Comparison of ENCODE assay signal across 8 mouse cellular contexts in the genomic region with DNA sequence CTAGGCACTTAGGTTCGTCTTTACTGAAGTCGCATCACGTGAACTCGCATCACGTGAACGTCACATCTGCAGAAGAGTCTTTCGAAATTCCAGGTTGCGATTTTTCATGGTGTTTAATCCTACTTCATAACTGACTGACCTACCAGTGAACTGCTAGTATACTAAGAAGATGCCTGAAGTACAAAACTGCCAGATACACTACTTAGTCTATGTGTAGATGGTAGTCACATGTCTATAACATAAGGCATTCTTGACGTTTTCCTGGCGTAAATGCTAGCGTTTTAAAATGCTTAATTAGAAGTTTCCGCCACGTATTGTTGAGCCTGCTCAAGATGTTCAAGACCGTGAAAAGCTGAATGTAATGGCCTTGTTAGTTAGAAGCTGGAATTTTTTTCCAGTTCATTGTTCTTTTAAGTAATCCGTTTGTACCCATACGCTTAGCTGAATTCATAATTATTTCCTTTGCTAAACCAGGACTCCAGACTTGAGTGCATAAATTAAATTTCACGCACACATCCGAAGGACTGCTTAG. TPM values are rescaled to one million over a fixed set of nuclear protein-coding genes. Genes with fewer than 3 reads are reported as not detected.
DNase-seq lines count a peak whose midpoint lies in the region; ATAC-seq and TF ChIP-seq lines count a peak whose summit lies in the region.

No protein-coding gene starts in this region.

- no peaks in the 10 kb centered on the region for H3K27me3 ChIP-seq in heart, embryonic 16.5 days (ENCODE audit: control insufficient read depth, insufficient read depth, low read length)
- no peaks in the 10 kb centered on the region for H3K27me3 ChIP-seq in embryonic facial prominence, embryonic 11.5 days (ENCODE audit: control insufficient read depth, insufficient read depth, low read length)
- no peaks in the 10 kb centered on the region for H3K27me3 ChIP-seq in intestine, postnatal 0 days (replicated peaks; ENCODE audit: control insufficient read depth, insufficient read depth, low read length)
- peaks cover 14% of the 10 kb centered on the region for H3K27me3 ChIP-seq in neural tube, embryonic 13.5 days
- H3K27me3 ChIP-seq in cerebellum, adult 2 months (ENCODE audit: control insufficient read depth, insufficient read depth, low read length) = no peaks in the 10 kb centered on the region

- H3K4me1 ChIP-seq in heart, embryonic 16.5 days (ENCODE audit: control insufficient read depth, insufficient read depth, low read length) = no peaks in the 10 kb centered on the region
- no peaks in the 10 kb centered on the region for H3K4me1 ChIP-seq in embryonic facial prominence, embryonic 11.5 days (ENCODE audit: control insufficient read depth, insufficient read depth, low read length)
- 0 out of 2 replicates have a peak, but pooled peaks cover 8% of the 10 kb centered on the region for H3K4me1 ChIP-seq in intestine, postnatal 0 days (replicated peaks; ENCODE audit: control insufficient read depth, insufficient read depth, low read length)
- H3K4me1 ChIP-seq in neural tube, embryonic 13.5 days (replicated peaks) = peaks cover 28% of the 10 kb centered on the region
- H3K4me1 ChIP-seq in cerebellum, adult 2 months (ENCODE audit: control insufficient read depth, insufficient read depth, low read length) = no peaks in the 10 kb centered on the region

- H3K27ac ChIP-seq in heart, embryonic 16.5 days (ENCODE audit: low read length) = no peak overlapping the region
- no peak overlapping the region for H3K27ac ChIP-seq in embryonic facial prominence, embryonic 11.5 days (replicated peaks; ENCODE audit: low read depth, low read length)
- H3K27ac ChIP-seq in intestine, postnatal 0 days (ENCODE audit: low read depth, low read length) = peak overlapping the region; percentile 99
- peak overlapping the region; percentile 61 for H3K27ac ChIP-seq in neural tube, embryonic 13.5 days (replicated peaks)
- H3K27ac ChIP-seq in cerebellum, adult 2 months (ENCODE audit: insufficient read depth, low read length) = no peak overlapping the region

- H3K36me3 ChIP-seq in heart, embryonic 16.5 days (ENCODE audit: control insufficient read depth, insufficient read depth) = no peaks in the 10 kb centered on the region
- H3K36me3 ChIP-seq in embryonic facial prominence, embryonic 11.5 days (replicated peaks; ENCODE audit: control insufficient read depth, insufficient read depth, low read depth, low read length) = no peaks in the 10 kb centered on the region
- no peaks in the 10 kb centered on the region for H3K36me3 ChIP-seq in intestine, postnatal 0 days (ENCODE audit: control insufficient read depth, insufficient read depth)
- H3K36me3 ChIP-seq in neural tube, embryonic 13.5 days = no peaks in the 10 kb centered on the region

- no peak for DNase-seq in heart, postnatal 36 days
- peak; percentile 65 for DNase-seq in embryonic facial prominence, embryonic 11.5 days (ENCODE audit: low spot score)
- no peak for DNase-seq in Muller cell, postnatal 12 days (ENCODE audit: inconsistent ontology term)
- DNase-seq in adipocyte (ENCODE audit: low spot score) = no peak
- no peak for DNase-seq in cerebellum, adult 2 months

- H3K4me2 ChIP-seq in heart, embryonic 16.5 days (ENCODE audit: low read depth, low read length) = peak overlapping the region; percentile 77
- H3K4me2 ChIP-seq in embryonic facial prominence, embryonic 11.5 days (ENCODE audit: low read depth, low read length) = peak overlapping the region; percentile 94
- H3K4me2 ChIP-seq in intestine, postnatal 0 days (replicated peaks; ENCODE audit: low read depth) = peak overlapping the region; percentile 91
- peak overlapping the region; percentile 100 for H3K4me2 ChIP-seq in neural tube, embryonic 13.5 days

- TF ChIP-seq POLR2A in cerebellum, adult 2 months (IDR thresholded peaks at IDR 0.05; ENCODE audit: borderline replicate concordance, insufficient read depth, low read length) = no peak

- no peak for ATAC-seq in heart, embryonic 16.5 days (replicated peaks; ENCODE audit: extremely low read depth, insufficient read depth, low FRiP score)
- ATAC-seq in embryonic facial prominence, embryonic 11.5 days (replicated peaks; ENCODE audit: insufficient number of reproducible peaks, low FRiP score, low TSS enrichment, low read depth) = no peak
- ATAC-seq in intestine, postnatal 0 days = no peak
- peak; percentile 2; the same call in 1 of the 2 replicates for ATAC-seq in neural tube, embryonic 13.5 days (ENCODE audit: low read depth)

- peak overlapping the region; percentile 66 for H3K4me3 ChIP-seq in heart, embryonic 16.5 days (ENCODE audit: low read length)
- H3K4me3 ChIP-seq in embryonic facial prominence, embryonic 11.5 days (ENCODE audit: low read depth, low read length) = peak overlapping the region; percentile 53
- peak overlapping the region; percentile 59 for H3K4me3 ChIP-seq in intestine, postnatal 0 days (ENCODE audit: low read depth, low read length)
- peak overlapping the region; percentile 65 for H3K4me3 ChIP-seq in neural tube, embryonic 13.5 days
- H3K4me3 ChIP-seq in cerebellum, adult 2 months (replicated peaks; ENCODE audit: insufficient read depth, low read depth, low read length) = no peak overlapping the region

- TF ChIP-seq CTCF in intestine, postnatal 0 days (IDR thresholded peaks at IDR 0.05; ENCODE audit: low read depth) = no peak
- TF ChIP-seq CTCF in cerebellum, adult 2 months (IDR thresholded peaks at IDR 0.05; ENCODE audit: borderline replicate concordance, insufficient read depth, low read depth, low read length) = no peak

- H3K9me3 ChIP-seq in heart, embryonic 16.5 days (replicated peaks; ENCODE audit: control insufficient read depth, low read length) = no peaks in the 10 kb centered on the region
- no peaks in the 10 kb centered on the region for H3K9me3 ChIP-seq in embryonic facial prominence, embryonic 11.5 days (replicated peaks; ENCODE audit: control insufficient read depth, low read length)
- no peaks in the 10 kb centered on the region for H3K9me3 ChIP-seq in intestine, postnatal 0 days (ENCODE audit: control insufficient read depth)
- no peaks in the 10 kb centered on the region for H3K9me3 ChIP-seq in neural tube, embryonic 13.5 days

- peak overlapping the region; percentile 83 for H3K9ac ChIP-seq in heart, embryonic 16.5 days (ENCODE audit: low read length)
- H3K9ac ChIP-seq in embryonic facial prominence, embryonic 11.5 days (replicated peaks; ENCODE audit: low read length) = peak overlapping the region; percentile 76
- H3K9ac ChIP-seq in intestine, postnatal 0 days (ENCODE audit: low read depth, low read length) = peak overlapping the region; percentile 83
- H3K9ac ChIP-seq in neural tube, embryonic 13.5 days = peak overlapping the region; percentile 80

- intact Hi-C loops in heart, postnatal 36 days (cut with DNase I) = loop anchor here (5.0 kb wide), 1 partner anchor 204 kb away; no protein-coding TSS in a partner anchor

- whole genome bisulfite sequencing in heart, embryonic 16.5 days = 22% methylated on average over 18 of the region's 18 CpGs
- WGBS in embryonic facial prominence, embryonic 11.5 days = 7% methylated on average over 18 of the region's 18 CpGs
- WGBS in intestine, postnatal 0 days = 54% methylated on average over 18 of the region's 18 CpGs
- 5% methylated on average over 18 of the region's 18 CpGs for WGBS in neural tube, embryonic 13.5 days
- WGBS in cerebellum, adult 2 months = 65% methylated on average over 18 of the region's 18 CpGs

RNA-seq across cellular contexts. Expression of gene Lekr1, which starts 7.9 kb away (rescaled TPM):
- 5.7 and 7.1 TPM in 2 replicates for polyA plus RNA-seq in heart, embryonic 16.5 days (2015; fragmentation: Nextera tagmentation; extraction: Ambion mirVana)
- 1 to 10 TPM; 2.3 to 2.4 TPM for total RNA-seq in heart, postnatal 36 days (2021)
- polyA plus RNA-seq in embryonic facial prominence, embryonic 11.5 days (2014; fragmentation: Nextera tagmentation; extraction: Ambion mirVana) = 8.7 and 9.3 TPM in 2 replicates
- 3.4 and 4.7 TPM in 2 replicates for polyA plus RNA-seq in intestine, postnatal 0 days (2015; fragmentation: Nextera tagmentation; extraction: Ambion mirVana)
- polyA plus RNA-seq in neural tube, embryonic 13.5 days (2015; fragmentation: Nextera tagmentation; extraction: Ambion mirVana) = 6.4 and 7.8 TPM in 2 replicates
- 4.5 and 4.7 TPM in 2 replicates for polyA plus RNA-seq in cerebellum, adult 2 months (2012; rRNA removed)

Comparison
In these comparisons a context has a peak if more than half of its experiments do, and no peak if none do; other contexts are left out.
1. H3K27ac ChIP-seq: peak in intestine, postnatal 0 days (single experiment) and neural tube, embryonic 13.5 days (single experiment); none in heart, embryonic 16.5 days (single experiment), embryonic facial prominence, embryonic 11.5 days (single experiment) and cerebellum, adult 2 months (single experiment).
2. Peak in every context shown above with its lines, with median percentiles within 50 percentile points of each other: H3K4me2 ChIP-seq and H3K9ac ChIP-seq.